Mouse (Mus musculus) liver, embryonic 15.5 days (tissue): Measurements from ENCODE around the gene Tnip1. TPM values are rescaled to one million over a fixed set of nuclear protein-coding genes. Genes with fewer than 3 reads are reported as not detected.
"Not testable (repeated sequence)": the region's sequence is repeated elsewhere in the genome, so short reads cannot be mapped to it uniquely, and the experiment has no call there.

Source experiments
- ATAC-seq: fragments of 200-750 bp; cut with Nextera tagmentation; 2 replicates; pipeline ENCODE4 v1.8.0; 2017; ENCODE audit warnings: moderate number of reproducible peaks, mild to moderate bottlenecking, moderate library complexity; ENCODE audit not compliant: insufficient read depth
- H3K27ac ChIP-seq: fragments of 300-500 bp; sonication (generic); replicated peaks from 2 replicates; pipeline ENCODE4 v1.5.1; 2015; ENCODE audit warnings: mild to moderate bottlenecking, inconsistent platforms
- H3K27me3 ChIP-seq: fragments of 300-500 bp; sonication (generic); 2 replicates; pipeline ENCODE4 v1.6.1; 2015; ENCODE audit warnings: mild to moderate bottlenecking, inconsistent platforms
- H3K36me3 ChIP-seq: fragments of 300-500 bp; sonication (generic); replicated peaks from 2 replicates; pipeline ENCODE4 v1.6.1; 2015; ENCODE audit warnings: moderate library complexity, mild to moderate bottlenecking, inconsistent platforms
- H3K4me1 ChIP-seq: fragments of 300-500 bp; sonication (generic); replicated peaks from 2 replicates; pipeline ENCODE4 v1.6.1; 2015; ENCODE audit warnings: inconsistent platforms
- H3K4me2 ChIP-seq: fragments of 300-500 bp; sonication (generic); 2 replicates; pipeline ENCODE4 v1.6.1; 2015; ENCODE audit warnings: moderate library complexity, mild to moderate bottlenecking, inconsistent platforms
- H3K4me3 ChIP-seq: fragments of 300-500 bp; sonication (generic); replicated peaks from 2 replicates; pipeline ENCODE4 v1.5.1; 2015; ENCODE audit warnings: mild to moderate bottlenecking, inconsistent platforms
- H3K9ac ChIP-seq: fragments of 300-500 bp; sonication (generic); 2 replicates; pipeline ENCODE4 v1.6.1; 2015; ENCODE audit warnings: moderate library complexity, mild to moderate bottlenecking, inconsistent platforms
- H3K9me3 ChIP-seq: fragments of 300-500 bp; sonication (generic); replicated peaks from 2 replicates; pipeline ENCODE4 v1.6.1; 2016; ENCODE audit warnings: inconsistent platforms
- WGBS: fragments of 180-500 bp; shearing (Covaris S2); methylation state at CpG from one replicate; pipeline ENCODE4 v1.1.7; 2015; ENCODE audit warnings: mixed read lengths; ENCODE audit not compliant: insufficient replicate concordance; 5-methylcytosine and 5-hydroxymethylcytosine counted together
- polyA plus RNA-seq: library from polyadenylated mRNA; unstranded; fragments of >200 nt; fragmentation: Nextera tagmentation; extraction: Ambion mirVana; gene quantifications from 2 replicates; pipeline ENCODE4 v1.2.1, GENCODE M21; 2015

Tnip1 gene
- polyA plus RNA-seq, 1 experiment from 2014 or later = 6.1 TPM

GRCm38 (mm10) chr11:54972049-54972723, 9.5 kb upstream of the Tnip1 start:
- Histone ChIP-seq H3K27me3 (no peaks in the 10 kb centered on the region), H3K27ac (no peak overlapping the region), H3K4me3 (no peak overlapping the region), H3K4me1 (peaks cover 20% of the 10 kb centered on the region), H3K9me3 (no peaks in the 10 kb centered on the region), H3K9ac (no peak overlapping the region), H3K4me2 (no peak overlapping the region), H3K36me3 (no peaks in the 10 kb centered on the region)
- 34% methylated on average over 4 of the region's 4 CpGs for WGBS
- ATAC-seq = no peak

GRCm38 (mm10) chr11:54971365-54972048, 8.8 kb upstream of the Tnip1 start:
- no peak overlapping the region for H3K27ac ChIP-seq
- no peaks in the 10 kb centered on the region for H3K9me3 ChIP-seq
- WGBS = 46% methylated on average over 8 of the region's 8 CpGs
- peaks cover 20% of the 10 kb centered on the region for H3K4me1 ChIP-seq
- no peaks in the 10 kb centered on the region for H3K36me3 ChIP-seq
- no peak overlapping the region for H3K4me3 ChIP-seq
- H3K9ac ChIP-seq = no peak overlapping the region
- H3K4me2 ChIP-seq = no peak overlapping the region
- no peak for ATAC-seq
- H3K27me3 ChIP-seq = no peaks in the 10 kb centered on the region

GRCm38 (mm10) chr11:54965234-54965633, 2.5 kb upstream of the Tnip1 start:
- Histone ChIP-seq H3K9me3 (no peaks in the 10 kb centered on the region), H3K27me3 (no peaks in the 10 kb centered on the region), H3K4me3 (no peak overlapping the region), H3K4me1 (peaks cover 13% of the 10 kb centered on the region), H3K36me3 (no peaks in the 10 kb centered on the region), H3K4me2 (no peak overlapping the region), H3K27ac (no peak overlapping the region), H3K9ac (no peak overlapping the region)
- ATAC-seq = no peak
- 46% methylated on average over 6 of the region's 6 CpGs for WGBS

- Histone ChIP-seq H3K4me1 (peaks cover 26% of the 10 kb centered on the region), H3K27me3 (no peaks in the 10 kb centered on the region)
- ATAC-seq = no peak
Measured at GRCm38 (mm10) chr11:54961921-54962320, 796 bp downstream of the Tnip1 start.

GRCm38 (mm10) chr11:54961164-54961850, 1.4 kb downstream of the Tnip1 start:
- no peaks in the 10 kb centered on the region for H3K36me3 ChIP-seq
- 64% methylated on average over 6 of the region's 6 CpGs for WGBS
- no peak overlapping the region for H3K4me2 ChIP-seq
- H3K27me3 ChIP-seq = no peaks in the 10 kb centered on the region
- no peak overlapping the region for H3K27ac ChIP-seq
- H3K4me1 ChIP-seq = peaks cover 28% of the 10 kb centered on the region
- no peak for ATAC-seq
- H3K9me3 ChIP-seq = no peaks in the 10 kb centered on the region
- no peak overlapping the region for H3K4me3 ChIP-seq
- no peak overlapping the region for H3K9ac ChIP-seq

More at GRCm38 (mm10) chr11:54961921-54962320, 796 bp downstream of the Tnip1 start:
- WGBS = 39% methylated on average over 3 of the region's 3 CpGs
- H3K4me2 ChIP-seq = no peak overlapping the region
- H3K9ac ChIP-seq = no peak overlapping the region
- no peak overlapping the region for H3K4me3 ChIP-seq
- H3K27ac ChIP-seq = no peak overlapping the region
- no peaks in the 10 kb centered on the region for H3K36me3 ChIP-seq
- no peaks in the 10 kb centered on the region for H3K9me3 ChIP-seq

- no peak for ATAC-seq
- Histone ChIP-seq H3K27me3 (no peaks in the 10 kb centered on the region), H3K4me2 (no peak overlapping the region), H3K9me3 (no peaks in the 10 kb centered on the region), H3K9ac (no peak overlapping the region), H3K36me3 (no peaks in the 10 kb centered on the region), H3K27ac (no peak overlapping the region), H3K4me1 (peaks cover 35% of the 10 kb centered on the region), H3K4me3 (no peak overlapping the region)
- WGBS = 62% methylated on average over 6 of the region's 6 CpGs
Measured at GRCm38 (mm10) chr11:54960251-54960650, 2.5 kb downstream of the Tnip1 start.

GRCm38 (mm10) chr11:54958571-54959073, 4.1 kb downstream of the Tnip1 start:
- 9% methylated on average over 3 of the region's 3 CpGs for WGBS
- Histone ChIP-seq H3K4me1 (peaks cover 48% of the 10 kb centered on the region), H3K9me3 (no peaks in the 10 kb centered on the region), H3K9ac (no peak overlapping the region), H3K4me2 (no peak overlapping the region), H3K27me3 (no peaks in the 10 kb centered on the region), H3K36me3 (no peaks in the 10 kb centered on the region), H3K27ac (no peak overlapping the region), H3K4me3 (no peak overlapping the region)
- no peak for ATAC-seq

- H3K4me1 ChIP-seq = peaks cover 48% of the 10 kb centered on the region
- WGBS = 65% methylated on average over 3 of the region's 3 CpGs
- ATAC-seq, H3K27me3 ChIP-seq, H3K36me3 ChIP-seq, H3K4me2 ChIP-seq, H3K9me3 ChIP-seq, H3K9ac ChIP-seq, H3K27ac ChIP-seq, H3K4me3 ChIP-seq: not testable (repeated sequence)
Measured at GRCm38 (mm10) chr11:54957708-54958107, 5.0 kb downstream of the Tnip1 start.

GRCm38 (mm10) chr11:54956912-54957311, 5.8 kb downstream of the Tnip1 start:
- 33% methylated on average over 7 of the region's 7 CpGs for WGBS

GRCm38 (mm10) chr11:54955735-54956480, 6.8 kb downstream of the Tnip1 start:
- peak; percentile 98 for ATAC-seq

More at GRCm38 (mm10) chr11:54956912-54957311, 5.8 kb downstream of the Tnip1 start:
- H3K9ac ChIP-seq = no peak overlapping the region
- peaks cover 53% of the 10 kb centered on the region for H3K4me1 ChIP-seq
- no peak for ATAC-seq
- H3K4me3 ChIP-seq = no peak overlapping the region
- peak overlapping the region; percentile 85; the same call in 1 of the 2 replicates for H3K4me2 ChIP-seq
- no peaks in the 10 kb centered on the region for H3K9me3 ChIP-seq
- no peak overlapping the region for H3K27ac ChIP-seq
- no peaks in the 10 kb centered on the region for H3K36me3 ChIP-seq
- H3K27me3 ChIP-seq = no peaks in the 10 kb centered on the region

More at GRCm38 (mm10) chr11:54955735-54956480, 6.8 kb downstream of the Tnip1 start:
- WGBS = under 1% methylated on average over 59 of the region's 59 CpGs
- Histone ChIP-seq H3K4me3 (peak overlapping the region; percentile 94), H3K36me3 (no peaks in the 10 kb centered on the region), H3K9me3 (no peaks in the 10 kb centered on the region), H3K9ac (peak overlapping the region; percentile 92), H3K27me3 (no peaks in the 10 kb centered on the region), H3K4me2 (peak overlapping the region; percentile 85), H3K4me1 (peaks cover 48% of the 10 kb centered on the region), H3K27ac (peak overlapping the region; percentile 95)
